Mouse (Mus musculus) retina, postnatal 1 day (tissue): Measurements from ENCODE around the gene Lair1.
A peak's percentile ranks its signal among the peaks of the same experiment; 100 is the strongest.
"Not testable (repeated sequence)": the region's sequence is repeated elsewhere in the genome, so short reads cannot be mapped to it uniquely, and the experiment has no call there.

Experiments used
- DNase-seq: peaks from one replicate; pipeline ENCODE4 v3.0.0-alpha.2; 2012

The Lair1 gene

GRCm38 (mm10) chr7:4063013-4063412 is at the start of gene Lair1:
Gene Lair1 (minus strand): TSS chr7:4063204.
- DNase-seq: no peak

- DNase-seq: no peak
Measured at GRCm38 (mm10) chr7:4111766-4112165, 48.8 kb upstream of the Lair1 start.

- peak; percentile 78 for DNase-seq
Measured at GRCm38 (mm10) chr7:4103411-4103810, 40.4 kb upstream of the Lair1 start.

GRCm38 (mm10) chr7:4101144-4101543 is 38.1 kb upstream of the Lair1 start:
- no peak for DNase-seq

- DNase-seq: no peak
Measured at GRCm38 (mm10) chr7:4098832-4099231, 35.8 kb upstream of the Lair1 start.

- DNase-seq: no peak
Measured at GRCm38 (mm10) chr7:4098301-4098700, 35.3 kb upstream of the Lair1 start.

- DNase-seq: peak; percentile 19
Measured at GRCm38 (mm10) chr7:4091170-4091569, 28.2 kb upstream of the Lair1 start.

- DNase-seq: no peak
Measured at GRCm38 (mm10) chr7:4088679-4089078, 25.7 kb upstream of the Lair1 start.

GRCm38 (mm10) chr7:4087896-4088480 is 25.0 kb upstream of the Lair1 start:
- no peak for DNase-seq

GRCm38 (mm10) chr7:4087238-4087895 is 24.4 kb upstream of the Lair1 start:
- no peak for DNase-seq

- DNase-seq: no peak
Measured at GRCm38 (mm10) chr7:4085562-4085961, 22.6 kb upstream of the Lair1 start.

GRCm38 (mm10) chr7:4084161-4084560 is 21.2 kb upstream of the Lair1 start:
- no peak for DNase-seq

- DNase-seq: no peak
Measured at GRCm38 (mm10) chr7:4082804-4083203, 19.8 kb upstream of the Lair1 start.

- DNase-seq: no peak
Measured at GRCm38 (mm10) chr7:4081706-4082105, 18.7 kb upstream of the Lair1 start.

GRCm38 (mm10) chr7:4080552-4080951 is 17.5 kb upstream of the Lair1 start:
- DNase-seq: no peak

GRCm38 (mm10) chr7:4079511-4079910 is 16.5 kb upstream of the Lair1 start:
- no peak for DNase-seq

GRCm38 (mm10) chr7:4073144-4073543 is 10.1 kb upstream of the Lair1 start:
- no peak for DNase-seq

GRCm38 (mm10) chr7:4071066-4071465 is 8.1 kb upstream of the Lair1 start:
- DNase-seq: no peak

GRCm38 (mm10) chr7:4063714-4064425 is 866 bp upstream of the Lair1 start:
- DNase-seq: no peak

GRCm38 (mm10) chr7:4060602-4061188 is 2.3 kb downstream of the Lair1 start:
- DNase-seq: not testable (repeated sequence)

GRCm38 (mm10) chr7:4026794-4027421 is 36.1 kb downstream of the Lair1 start:
- peak; percentile 13 for DNase-seq

- not testable (repeated sequence) for DNase-seq
Measured at GRCm38 (mm10) chr7:4004636-4005035, 58.4 kb downstream of the Lair1 start.

- not testable (repeated sequence) for DNase-seq
Measured at GRCm38 (mm10) chr7:4003996-4004395, 59.0 kb downstream of the Lair1 start.
